Mouse (Mus musculus): ENCODE measurements at regions not wholly inside any gene's neighbourhood (a gene's known extent, or its start where the extent isn't known, plus 50 kb on each side); places are given as distances from the start of the nearest gene placed in this dataset.

DNA sequence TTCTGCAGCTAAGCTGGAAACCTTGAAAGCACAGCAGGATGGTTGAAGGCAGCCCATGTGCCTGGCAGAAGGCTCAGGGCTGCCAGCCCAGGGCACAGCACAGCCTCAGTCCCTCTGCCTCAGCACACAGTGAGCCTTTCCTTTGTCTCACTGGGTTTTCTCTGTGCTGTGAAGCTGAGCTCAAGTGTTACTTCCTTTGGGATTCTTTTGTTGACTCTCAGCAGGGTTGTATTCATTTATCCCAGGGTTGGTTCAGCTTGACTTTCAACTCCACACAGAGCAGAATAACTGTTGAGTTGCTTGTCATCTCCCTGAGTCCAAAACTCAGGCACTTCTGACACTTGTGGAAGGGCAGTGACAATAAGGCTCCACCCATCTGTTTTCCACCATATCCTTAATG lies 162.3 kb upstream of the Bmper start:
- 0 out of 2 replicates have a peak, but pooled peaks cover 2% of the 10 kb centered on the region for H3K4me1 ChIP-seq (ENCODE audit: control insufficient read depth, insufficient read depth, low read length)
- no peak overlapping the region for H3K27ac ChIP-seq (ENCODE audit: insufficient read depth, low read length)
- no peak for TF ChIP-seq CTCF (IDR thresholded peaks at IDR 0.05; ENCODE audit: borderline replicate concordance, insufficient read depth, low read depth, low read length)
- no peak for TF ChIP-seq POLR2A (IDR thresholded peaks at IDR 0.05; ENCODE audit: borderline replicate concordance, insufficient read depth, low read length)

DNA sequence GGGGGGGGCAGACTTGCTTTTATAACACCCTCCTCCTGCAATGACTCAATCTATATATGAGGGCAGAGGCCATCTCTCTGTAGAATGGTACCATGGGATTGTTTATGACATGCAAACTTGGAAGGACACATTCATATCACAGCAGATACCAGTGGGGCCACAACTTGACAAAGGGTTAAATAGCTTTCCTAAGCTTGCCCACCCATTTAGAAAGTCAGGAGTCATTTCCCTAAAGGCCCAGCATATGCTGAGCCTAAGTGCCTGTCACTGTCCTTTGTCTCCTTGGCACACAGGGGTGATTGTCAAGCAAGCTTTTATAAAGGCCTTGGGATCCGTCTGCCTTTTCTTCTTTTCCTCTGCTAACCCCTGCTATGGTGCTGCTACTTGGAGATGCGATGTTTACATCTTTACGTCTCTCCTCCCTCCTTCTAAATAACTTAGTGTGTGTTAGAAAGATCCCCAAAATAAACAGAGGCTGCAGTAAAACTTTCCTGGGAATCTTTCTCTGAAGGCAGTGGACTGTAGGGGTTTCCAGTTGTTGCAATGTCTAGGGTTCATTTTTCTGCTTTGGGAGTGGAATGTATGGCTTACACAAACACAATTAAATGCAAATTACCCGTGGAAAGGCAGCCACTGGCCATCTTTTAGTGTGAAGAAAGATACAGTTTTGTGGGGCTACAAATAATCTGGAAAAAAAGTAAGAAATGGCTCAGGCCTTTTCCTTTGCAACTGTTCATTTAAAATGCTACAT lies 161.5 kb upstream of the Bmper start:
- no peak overlapping the region for H3K27ac ChIP-seq (ENCODE audit: insufficient read depth, low read length)
- 72% methylated on average over 4 of the region's 4 CpGs for WGBS

More for the DNA sequence above, 162.3 kb upstream of the Bmper start:
- no peak for DNase-seq
- Histone ChIP-seq H3K4me3 (replicated peaks; ENCODE audit: insufficient read depth, low read depth, low read length) (no peak overlapping the region), H3K27me3 (ENCODE audit: control insufficient read depth, insufficient read depth, low read length) (no peaks in the 10 kb centered on the region; the same call in 1 of the 2 replicates)

GRCm38 (mm10) chr9:23062057-23062655 lies 160.7 kb upstream of the Bmper start:
- H3K4me1 ChIP-seq (ENCODE audit: control insufficient read depth, insufficient read depth, low read length) = 0 out of 2 replicates have a peak, but pooled peaks cover 2% of the 10 kb centered on the region
- H3K27me3 ChIP-seq (ENCODE audit: control insufficient read depth, insufficient read depth, low read length) = no peaks in the 10 kb centered on the region; the same call in 1 of the 2 replicates
- TF ChIP-seq CTCF (IDR thresholded peaks at IDR 0.05; ENCODE audit: borderline replicate concordance, insufficient read depth, low read depth, low read length) = no peak
- TF ChIP-seq POLR2A (IDR thresholded peaks at IDR 0.05; ENCODE audit: borderline replicate concordance, insufficient read depth, low read length) = no peak
- H3K27ac ChIP-seq (ENCODE audit: insufficient read depth, low read length) = no peak overlapping the region
- no peak for DNase-seq
- no peak overlapping the region for H3K4me3 ChIP-seq (replicated peaks; ENCODE audit: insufficient read depth, low read depth, low read length)
- WGBS = 67% methylated on average over 8 of the region's 8 CpGs

More for the DNA sequence above, 161.5 kb upstream of the Bmper start:
- DNase-seq = no peak
- Histone ChIP-seq H3K4me1 (ENCODE audit: control insufficient read depth, insufficient read depth, low read length) (0 out of 2 replicates have a peak, but pooled peaks cover 2% of the 10 kb centered on the region), H3K4me3 (replicated peaks; ENCODE audit: insufficient read depth, low read depth, low read length) (no peak overlapping the region), H3K27me3 (ENCODE audit: control insufficient read depth, insufficient read depth, low read length) (no peaks in the 10 kb centered on the region; the same call in 1 of the 2 replicates)
- TF ChIP-seq POLR2A (IDR thresholded peaks at IDR 0.05; ENCODE audit: borderline replicate concordance, insufficient read depth, low read length) (no peak), CTCF (IDR thresholded peaks at IDR 0.05; ENCODE audit: borderline replicate concordance, insufficient read depth, low read depth, low read length) (no peak)

- no peaks in the 10 kb centered on the region; the same call in 1 of the 2 replicates for H3K27me3 ChIP-seq (ENCODE audit: control insufficient read depth, insufficient read depth, low read length)
- DNase-seq = no peak
- H3K4me1 ChIP-seq (ENCODE audit: control insufficient read depth, insufficient read depth, low read length) = 0 out of 2 replicates have a peak, but pooled peaks cover 2% of the 10 kb centered on the region
- WGBS = 68% methylated on average over 7 of the region's 7 CpGs
- H3K4me3 ChIP-seq (replicated peaks; ENCODE audit: insufficient read depth, low read depth, low read length) = no peak overlapping the region
- no peak overlapping the region for H3K27ac ChIP-seq (ENCODE audit: insufficient read depth, low read length)
- TF ChIP-seq CTCF (IDR thresholded peaks at IDR 0.05; ENCODE audit: borderline replicate concordance, insufficient read depth, low read depth, low read length) = no peak
- TF ChIP-seq POLR2A (IDR thresholded peaks at IDR 0.05; ENCODE audit: borderline replicate concordance, insufficient read depth, low read length) = no peak
Measured at GRCm38 (mm10) chr9:23062656-23063444, 160.0 kb upstream of the Bmper start.

DNA sequence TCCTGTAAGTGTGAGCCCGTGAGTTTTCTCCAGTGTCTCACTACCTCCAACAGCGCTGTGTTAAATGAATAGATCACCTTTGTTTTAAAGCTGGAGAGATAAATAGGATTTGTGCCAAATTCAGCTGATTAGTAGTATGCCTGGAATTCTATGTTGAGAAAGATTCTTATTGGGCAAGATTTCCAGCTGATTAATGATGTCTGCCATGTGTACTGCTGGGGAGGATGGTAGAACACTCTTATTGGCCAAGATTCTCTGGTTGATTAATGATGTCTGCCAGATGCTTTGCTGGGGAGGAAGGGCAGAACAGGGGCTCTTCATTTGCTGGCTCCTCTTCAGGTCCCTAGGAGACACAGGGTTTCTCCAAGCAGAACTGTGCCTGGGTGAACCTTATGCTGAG lies 158.9 kb upstream of the Bmper start:
- peaks cover 2% of the 10 kb centered on the region; the same call in 1 of the 2 replicates for H3K27me3 ChIP-seq (ENCODE audit: control insufficient read depth, insufficient read depth, low read length)
- no peak for DNase-seq
- H3K4me1 ChIP-seq (ENCODE audit: control insufficient read depth, insufficient read depth, low read length) = 0 out of 2 replicates have a peak, but pooled peaks cover 2% of the 10 kb centered on the region
- H3K4me3 ChIP-seq (replicated peaks; ENCODE audit: insufficient read depth, low read depth, low read length) = no peak overlapping the region
- no peak overlapping the region for H3K27ac ChIP-seq (ENCODE audit: insufficient read depth, low read length)
- no peak for TF ChIP-seq POLR2A (IDR thresholded peaks at IDR 0.05; ENCODE audit: borderline replicate concordance, insufficient read depth, low read length)
- TF ChIP-seq CTCF (IDR thresholded peaks at IDR 0.05; ENCODE audit: borderline replicate concordance, insufficient read depth, low read depth, low read length) = no peak
- 95% methylated on average over 2 of the region's 2 CpGs for WGBS

GRCm38 (mm10) chr9:23064811-23065210 lies 158.1 kb upstream of the Bmper start:
- Histone ChIP-seq H3K27me3 (ENCODE audit: control insufficient read depth, insufficient read depth, low read length) (peaks cover 2% of the 10 kb centered on the region; the same call in 1 of the 2 replicates), H3K27ac (ENCODE audit: insufficient read depth, low read length) (no peak overlapping the region), H3K4me1 (ENCODE audit: control insufficient read depth, insufficient read depth, low read length) (0 out of 2 replicates have a peak, but pooled peaks cover under 1% of the 10 kb centered on the region), H3K4me3 (replicated peaks; ENCODE audit: insufficient read depth, low read depth, low read length) (no peak overlapping the region)
- no peak for TF ChIP-seq POLR2A (IDR thresholded peaks at IDR 0.05; ENCODE audit: borderline replicate concordance, insufficient read depth, low read length)
- TF ChIP-seq CTCF (IDR thresholded peaks at IDR 0.05; ENCODE audit: borderline replicate concordance, insufficient read depth, low read depth, low read length) = no peak
- 96% methylated on average over 3 of the region's 3 CpGs for WGBS
- no peak for DNase-seq

- H3K4me1 ChIP-seq (ENCODE audit: control insufficient read depth, insufficient read depth, low read length) = no peaks in the 10 kb centered on the region
- no peak overlapping the region for H3K4me3 ChIP-seq (replicated peaks; ENCODE audit: insufficient read depth, low read depth, low read length)
- DNase-seq = no peak
- no peak overlapping the region for H3K27ac ChIP-seq (ENCODE audit: insufficient read depth, low read length)
- no peak for TF ChIP-seq POLR2A (IDR thresholded peaks at IDR 0.05; ENCODE audit: borderline replicate concordance, insufficient read depth, low read length)
- WGBS = 28% methylated on average over 6 of the region's 6 CpGs
- H3K27me3 ChIP-seq (ENCODE audit: control insufficient read depth, insufficient read depth, low read length) = peaks cover 2% of the 10 kb centered on the region; the same call in 1 of the 2 replicates
Measured at GRCm38 (mm10) chr9:23068101-23068791, 154.6 kb upstream of the Bmper start.
